Mouse (Mus musculus) urinary bladder, postnatal 4 days (tissue): ENCODE results near the gene Hyal2.
A peak's percentile ranks its signal among the peaks of the same experiment; 100 is the strongest.

Source experiments
- DNase-seq, 2 experiments: peaks; one replicate each; pipeline ENCODE4 v3.0.0; 2021 to 2022; ENCODE audit warnings: low spot score in 2 of 2

The Hyal2 gene

GRCm38 (mm10) chr9:107611456-107612190 lies 43.9 kb downstream of the Hyal2 start:
- DNase-seq: no peak

DNA sequence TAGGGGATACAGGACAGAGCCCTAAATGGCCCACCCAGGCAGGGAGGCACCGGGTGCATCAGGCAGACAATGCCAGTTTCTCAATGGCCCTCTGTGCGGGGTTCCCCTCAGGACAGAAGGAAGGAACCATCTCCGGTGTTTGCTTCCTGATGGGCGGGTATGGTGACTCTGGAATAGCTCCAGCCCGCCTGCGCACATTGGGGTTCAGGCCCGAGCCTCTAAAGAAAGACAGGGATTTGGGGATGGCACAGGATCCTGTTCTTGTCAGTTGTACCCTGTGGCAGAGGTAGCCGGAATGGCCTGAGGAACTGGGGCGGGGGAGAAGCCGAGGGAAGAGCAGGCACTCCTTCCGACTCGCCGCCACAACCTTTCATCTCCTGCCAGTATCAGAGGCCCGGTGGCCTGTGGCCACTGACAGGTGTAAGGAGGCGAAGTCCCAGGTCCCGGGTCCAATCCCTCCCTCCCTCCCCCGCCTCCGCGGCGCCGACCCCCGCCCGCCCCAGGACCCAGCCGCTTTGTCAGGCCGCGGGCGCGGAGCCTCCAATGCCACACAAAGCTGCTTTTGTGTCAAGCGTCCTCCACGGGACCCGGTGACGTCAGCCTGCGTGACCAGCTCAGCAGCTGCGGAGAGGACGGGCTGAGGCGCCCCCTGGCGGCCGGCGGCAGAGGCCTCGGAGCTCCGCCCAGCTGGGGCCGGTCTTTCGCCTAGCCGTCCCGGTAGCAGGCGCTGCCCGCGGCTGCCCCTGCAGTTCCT lies 44.6 kb downstream of the Hyal2 start:
- DNase-seq: peak; percentile 97 to 99

GRCm38 (mm10) chr9:107612945-107613569 lies 45.3 kb downstream of the Hyal2 start:
- DNase-seq: no peak

- DNase-seq: no peak
These were observed 47.3 kb downstream of the Hyal2 start for GRCm38 (mm10) chr9:107615035-107615434.

DNA sequence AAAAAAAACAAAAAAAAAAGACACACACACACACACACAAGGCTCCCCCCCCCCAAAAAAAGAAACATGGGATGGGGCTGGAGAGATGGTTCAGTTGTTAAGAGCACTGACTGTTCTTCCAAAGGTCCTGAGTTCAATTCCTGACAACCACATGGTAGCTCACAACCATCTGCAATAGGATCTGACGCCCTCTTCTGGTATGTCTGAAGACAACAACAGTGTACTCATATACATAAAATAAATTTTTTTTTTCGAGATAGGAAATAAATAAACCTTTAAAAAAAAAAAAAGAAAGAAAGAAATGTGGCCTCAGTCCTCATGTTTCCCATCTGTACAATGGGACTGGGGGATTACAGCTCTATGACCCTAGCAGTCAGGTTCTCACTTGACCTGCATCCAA lies 49.7 kb downstream of the Hyal2 start:
- no peak for DNase-seq

GRCm38 (mm10) chr9:107618098-107618497 lies 50.4 kb downstream of the Hyal2 start:
- DNase-seq: no peak

GRCm38 (mm10) chr9:107618778-107619545 lies 51.2 kb downstream of the Hyal2 start:
- DNase-seq: no peak

GRCm38 (mm10) chr9:107619546-107619879 lies 51.8 kb downstream of the Hyal2 start:
- DNase-seq: no peak

DNA sequence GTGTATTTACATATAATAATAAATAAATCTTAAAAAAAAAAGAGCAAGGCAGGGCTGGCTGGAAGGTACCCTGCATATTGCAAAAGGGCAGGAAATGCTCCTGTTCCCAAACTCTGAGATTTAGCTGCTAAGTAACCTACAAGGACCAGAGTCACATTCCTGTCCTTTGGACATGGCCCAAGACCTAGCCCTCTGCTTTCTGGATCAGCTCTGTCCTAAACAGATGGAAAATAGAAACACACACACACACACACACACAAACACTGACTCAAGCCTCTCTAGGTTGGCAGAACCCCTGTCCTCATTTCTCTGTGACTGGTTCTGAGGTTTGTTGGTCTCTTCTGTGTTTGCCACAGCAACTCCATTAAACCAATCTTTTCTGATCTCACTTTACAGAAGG lies 53.2 kb downstream of the Hyal2 start:
- DNase-seq: no peak
